Mouse (Mus musculus): ENCODE results near the gene Zkscan3.

GRCm38 (mm10) chr13:21441207-21441572 is 38.6 kb upstream of the Zkscan3 start:
- TF ChIP-seq CTCF (IDR thresholded peaks at IDR 0.05; ENCODE audit: insufficient read depth, low read length) (no peak), POLR2A (IDR thresholded peaks at IDR 0.05; ENCODE audit: borderline replicate concordance, extremely low read depth, low read depth, low read length) (no peak)
